Mouse (Mus musculus) liver, embryonic 18 days (tissue): Measurements from ENCODE around the gene Mr1. TPM values are rescaled to one million over a fixed set of nuclear protein-coding genes. Genes with fewer than 3 reads are reported as not detected.

ENCODE experiments used
- polyA plus RNA-seq: library from polyadenylated mRNA; depleted of rRNA; stranded (reverse); fragments of >200 nt; gene quantifications from 2 replicates; pipeline ENCODE4 v1.2.3, GENCODE M21; 2012; rRNA removed

The Mr1 gene
- 1.4 and 1.8 TPM in 2 replicates for polyA plus RNA-seq

GRCm38 (mm10) chr1:155146572-155146980 is at the start of gene Mr1:
Gene Mr1 (minus strand): TSS chr1:155146814.

GRCm38 (mm10) chr1:155158141-155158969 is 11.7 kb upstream of the Mr1 start, which contains the start of gene Stx6:
Gene Stx6 (plus strand): TSS chr1:155158715.

GRCm38 (mm10) chr1:155099280-155099848 is 47.2 kb downstream of the Mr1 start, which contains the start of gene Ier5:
Gene Ier5 (minus strand): TSS chr1:155099636.

Other genes starting within 250 kb of the Mr1 start
- gene Ier5, start 47.2 kb downstream of the Mr1 start, polyA plus RNA-seq, result 5.0 and 5.5 TPM in 2 replicates
- 7.1 and 8.1 TPM in 2 replicates for gene Stx6, start 11.9 kb upstream of the Mr1 start, polyA plus RNA-seq
- gene BC034090, start 97.6 kb upstream of the Mr1 start, polyA plus RNA-seq, result 0.30 and 0.52 TPM in 2 replicates